Mouse (Mus musculus) Patski (cell line): ENCODE measurements around the gene 4930426L09Rik. TPM values are rescaled to one million over a fixed set of nuclear protein-coding genes. Genes with fewer than 3 reads are reported as not detected.

Experiments
- ATAC-seq: fragments of 100-300 bp; one replicate; pipeline ENCODE4 v1.8.0; 2021
- CTCF ChIA-PET: fragments of 350-600 bp; sonication (Branson Sonifier 250); formaldehyde crosslinking; loops from one replicate; lab custom pipeline; 2022; ENCODE audit warnings: inconsistent platforms; lab: Charles Lee
- POLR2A ChIA-PET: fragments of 350-600 bp; sonication (Branson Sonifier 250); formaldehyde crosslinking; loops from one replicate; lab custom pipeline; 2022; ENCODE audit warnings: antibody characterized with exemption, inconsistent platforms; lab: Charles Lee
- DNase-seq: peaks from one replicate; pipeline ENCODE4 v3.0.0-alpha.2; 2011; ENCODE audit warnings: low read depth, low spot score
- H3K27me3 ChIP-seq: fragments of 371-371 bp; one replicate; pipeline ENCODE4 v1.5.1; 2021
- CTCF ChIP-seq: fragments of 100-300 bp; IDR thresholded peaks from one replicate; pipeline ENCODE4 v1.5.1; 2021
- in situ Hi-C: fragments of 300-500 bp; cut with MboI; formaldehyde crosslinking; loops from 3 replicates; pipeline ENCODE4 v1.11.1; 2018; ENCODE audit warnings: low pct_unique_long_range_greater_than_20kb, mixed read lengths
- polyA plus RNA-seq: library from polyadenylated mRNA; unstranded; gene quantifications from one replicate; pipeline ENCODE4 v1.2.3, GENCODE M21; 2021

The 4930426L09Rik gene
- polyA plus RNA-seq, 1 experiment from 2014 or later = 0.53 TPM

- in situ Hi-C loops = no loop called here
- DNase-seq (no peak), ATAC-seq (no peak)
- ChIA-PET CTCF (no interaction called here), POLR2A (interaction anchor here (0.8 kb wide), 1 partner anchor 18 kb away, joined by 3 read pairs; no protein-coding TSS in a partner anchor)
- TF ChIP-seq CTCF = no peak
- no peaks in the 10 kb centered on the region for H3K27me3 ChIP-seq
These were observed 13.9 kb upstream of the 4930426L09Rik start for GRCm38 (mm10) chr2:18984095-18984847.

- POLR2A ChIA-PET = interaction anchor here (0.7 kb wide), 1 partner anchor 177 kb away, joined by 6 read pairs; no protein-coding TSS in a partner anchor
- CTCF ChIA-PET = interaction anchor here (0.6 kb wide), 1 partner anchor 63 kb away, joined by 3 read pairs; no protein-coding TSS in a partner anchor
- no peak for TF ChIP-seq CTCF
- ATAC-seq = no peak
- DNase-seq = no peak
- in situ Hi-C loops = no loop called here
- H3K27me3 ChIP-seq = no peaks in the 10 kb centered on the region
These were observed 12.6 kb upstream of the 4930426L09Rik start for GRCm38 (mm10) chr2:18985506-18985905.

- no peak for TF ChIP-seq CTCF
- DNase-seq (no peak), ATAC-seq (no peak)
- POLR2A ChIA-PET = no interaction called here
- CTCF ChIA-PET = no interaction called here
- no peaks in the 10 kb centered on the region for H3K27me3 ChIP-seq
- in situ Hi-C loops = no loop called here
These were observed 9.3 kb upstream of the 4930426L09Rik start for GRCm38 (mm10) chr2:18988885-18989284.

- DNase-seq = no peak
- TF ChIP-seq CTCF = no peak
These were observed 5.3 kb upstream of the 4930426L09Rik start for GRCm38 (mm10) chr2:18992512-18993510.

GRCm38 (mm10) chr2:18996451-18997211 lies 1.5 kb upstream of the 4930426L09Rik start:
- no peaks in the 10 kb centered on the region for H3K27me3 ChIP-seq
- DNase-seq (no peak), ATAC-seq (no peak)
- POLR2A ChIA-PET = interaction anchor here (0.5 to 0.8 kb wide), 2 partner anchors 73 to 936 kb away, joined by 4 to 6 read pairs; no protein-coding TSS in a partner anchor
- TF ChIP-seq CTCF = no peak
- CTCF ChIA-PET = interaction anchor here (1.7 to 2.0 kb wide), 2 partner anchors 65 to 124 kb away, joined by 5 read pairs; no protein-coding TSS in a partner anchor
- in situ Hi-C loops = loop anchor here (10.0 kb wide), 2 partner anchors 232 to 322 kb away; partner anchors contain the start of genes Bmi1 and Commd3

More at GRCm38 (mm10) chr2:18992512-18993510, 5.3 kb upstream of the 4930426L09Rik start:
- CTCF ChIA-PET = interaction anchor here (0.8 to 2.1 kb wide), 2 partner anchors 53 to 77 kb away, joined by 3 to 4 read pairs; no protein-coding TSS in a partner anchor
- in situ Hi-C loops = loop anchor here (5.0 to 10.0 kb wide), 3 partner anchors 121 to 318 kb away; partner anchors contain the start of genes Bmi1 and Commd3
- POLR2A ChIA-PET = interaction anchor here (0.7 kb wide), 1 partner anchor 95 kb away, joined by 6 read pairs; no protein-coding TSS in a partner anchor
- H3K27me3 ChIP-seq = no peaks in the 10 kb centered on the region
- ATAC-seq = peak; percentile 36

- ATAC-seq (peak; percentile 65), DNase-seq (no peak)
- CTCF ChIA-PET = interaction anchor here (1.6 to 2.0 kb wide), 3 partner anchors 66 to 125 kb away, joined by 4 to 5 read pairs (median 5); no protein-coding TSS in a partner anchor
- POLR2A ChIA-PET = interaction anchor here (0.5 to 0.8 kb wide), 5 partner anchors 48 to 937 kb away, joined by 3 to 4 read pairs (median 3); no protein-coding TSS in a partner anchor
- in situ Hi-C loops = loop anchor here (10.0 kb wide), 2 partner anchors 233 to 323 kb away; partner anchors contain the start of genes Bmi1 and Commd3
- H3K27me3 ChIP-seq = no peaks in the 10 kb centered on the region
- TF ChIP-seq CTCF = no peak
These were observed 664 bp upstream of the 4930426L09Rik start for GRCm38 (mm10) chr2:18997387-18997971.

- DNase-seq = no peak
- POLR2A ChIA-PET = interaction anchor here (1.0 kb wide), 1 partner anchor 37 kb away, joined by 3 read pairs; no protein-coding TSS in a partner anchor
- CTCF ChIA-PET = no interaction called here
- ATAC-seq = no peak
- in situ Hi-C loops = loop anchor here (10.0 kb wide), 2 partner anchors 235 to 325 kb away; partner anchors contain the start of genes Bmi1 and Commd3
- no peaks in the 10 kb centered on the region for H3K27me3 ChIP-seq
- TF ChIP-seq CTCF = no peak
These were observed 1.3 kb downstream of the 4930426L09Rik start for GRCm38 (mm10) chr2:18999395-18999794.

- in situ Hi-C loops = no loop called here
- ATAC-seq (no peak), DNase-seq (no peak)
- POLR2A ChIA-PET = no interaction called here
- H3K27me3 ChIP-seq = peaks cover 4% of the 10 kb centered on the region
- no peak for TF ChIP-seq CTCF
- CTCF ChIA-PET = no interaction called here
These were observed 6.7 kb downstream of the 4930426L09Rik start for GRCm38 (mm10) chr2:19004801-19005200.

- CTCF ChIA-PET = no interaction called here
- TF ChIP-seq CTCF = no peak
- H3K27me3 ChIP-seq = peaks cover 4% of the 10 kb centered on the region
- DNase-seq (no peak), ATAC-seq (no peak)
- POLR2A ChIA-PET = no interaction called here
- in situ Hi-C loops = no loop called here
These were observed 8.0 kb downstream of the 4930426L09Rik start for GRCm38 (mm10) chr2:19006124-19006523.
